Mouse (Mus musculus) cerebellum, adult 2 months (tissue): Measurements from ENCODE around the gene 1700030K09Rik. TPM values are rescaled to one million over a fixed set of nuclear protein-coding genes. Genes with fewer than 3 reads are reported as not detected.

Source experiments
- DNase-seq, 2 experiments: peaks; one replicate each; pipeline ENCODE4 v3.0.0; 2021
- H3K27ac ChIP-seq: fragments of 200-500 bp; 2 replicates; pipeline ENCODE4 v1.5.1; 2012; ENCODE audit warnings: low read length, control low read depth, inconsistent platforms; ENCODE audit not compliant: insufficient read depth
- H3K27me3 ChIP-seq: fragments of 200-500 bp; 2 replicates; pipeline ENCODE4 v1.6.1; 2012; ENCODE audit warnings: inconsistent platforms, mild to moderate bottlenecking, low read length, moderate library complexity; ENCODE audit not compliant: control insufficient read depth, insufficient read depth
- H3K4me1 ChIP-seq: fragments of 200-500 bp; 2 replicates; pipeline ENCODE4 v1.6.1; 2011; ENCODE audit warnings: low read length; ENCODE audit not compliant: control insufficient read depth, insufficient read depth
- H3K4me3 ChIP-seq: fragments of 200-500 bp; replicated peaks from 2 replicates; pipeline ENCODE3; 2011; ENCODE audit warnings: mild to moderate bottlenecking, low read depth, low read length, control low read depth; ENCODE audit not compliant: insufficient read depth
- CTCF ChIP-seq: fragments of 200-500 bp; IDR thresholded peaks from 2 replicates; pipeline ENCODE4 v1.5.1; 2011; ENCODE audit warnings: low read depth, mild to moderate bottlenecking, control low read depth, low read length, moderate library complexity, borderline replicate concordance; ENCODE audit not compliant: insufficient read depth
- POLR2A ChIP-seq: fragments of 200-500 bp; IDR thresholded peaks from 2 replicates; pipeline ENCODE4 v1.6.1; 2011; ENCODE audit warnings: low read length, control low read depth, borderline replicate concordance; ENCODE audit not compliant: insufficient read depth
- WGBS: fragments of 180-500 bp; shearing (Covaris S2); methylation state at CpG from one replicate; pipeline ENCODE4 v1.1.7; 2018; 5-methylcytosine and 5-hydroxymethylcytosine counted together
- polyA plus RNA-seq: library from polyadenylated mRNA; depleted of rRNA; stranded (reverse); fragments of >200 nt; gene quantifications from 2 replicates; pipeline ENCODE4 v1.2.3, GENCODE M21; 2012

The 1700030K09Rik gene
- polyA plus RNA-seq, 1 experiment, result 8.5 TPM

DNA sequence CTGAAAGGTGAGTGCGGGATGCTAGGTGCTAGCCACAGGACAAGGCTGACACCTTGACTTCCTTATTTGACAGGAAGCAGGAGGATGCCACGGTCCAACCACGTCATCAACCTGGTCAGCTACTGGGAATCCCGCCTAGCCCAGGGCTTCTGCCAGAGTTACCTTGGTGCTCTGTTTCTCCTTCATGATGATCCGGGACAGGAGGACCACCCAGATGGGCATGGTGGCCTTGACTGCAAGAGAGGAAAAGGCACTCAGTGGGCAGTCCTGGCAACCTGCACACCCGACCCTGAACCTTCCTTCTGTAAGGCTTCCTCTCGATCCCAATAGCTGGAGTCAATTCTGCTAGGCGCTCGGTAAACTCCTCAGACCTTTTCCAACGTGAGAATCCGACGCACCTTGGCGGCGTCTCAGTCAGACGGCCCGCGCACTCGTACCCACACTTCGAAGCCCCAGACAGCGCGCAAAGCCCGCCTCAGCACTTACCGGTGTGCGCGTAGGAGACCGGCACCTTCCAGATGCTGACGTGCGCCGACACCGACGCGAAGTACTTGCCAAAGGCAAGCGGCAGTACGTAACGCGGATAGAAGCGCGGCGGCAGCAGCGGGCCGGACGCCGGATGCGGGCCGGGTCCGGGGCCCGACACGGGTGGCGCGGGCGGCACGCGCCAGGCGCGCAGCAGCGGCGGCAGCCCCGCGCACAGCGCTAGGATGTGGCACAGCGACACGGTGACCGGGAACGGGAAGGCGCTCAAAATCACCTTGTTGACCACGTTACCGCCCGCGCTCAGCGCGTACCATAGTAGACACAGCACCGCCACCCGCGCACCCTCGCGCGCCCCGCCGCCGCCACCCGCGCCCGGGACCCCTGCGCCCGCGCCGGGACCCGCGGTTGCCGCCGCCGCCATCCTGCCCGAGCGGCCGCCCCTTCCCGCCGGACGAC is 48.3 kb downstream of the 1700030K09Rik start, which contains the start of gene Slc35e1:
Gene Slc35e1 (minus strand): TSS at position 935 of the 942 bp plus-strand sequence.
- peak within 1 kb of the TSS; percentile 88 for H3K4me3 ChIP-seq
- peak within 1 kb of the TSS; percentile 21; the same call in 1 of the 2 replicates for H3K27ac ChIP-seq
- DNase-seq, result peak in 1 of 2 experiments; percentile 51
- WGBS, result 1% methylated on average over 93 of the region's 98 CpGs
- no peak for TF ChIP-seq POLR2A
- TF ChIP-seq CTCF, result no peak
- H3K4me1 ChIP-seq, result peaks cover 27% of the 10 kb centered on the region
- H3K27me3 ChIP-seq, result no peaks in the 10 kb centered on the region

DNA sequence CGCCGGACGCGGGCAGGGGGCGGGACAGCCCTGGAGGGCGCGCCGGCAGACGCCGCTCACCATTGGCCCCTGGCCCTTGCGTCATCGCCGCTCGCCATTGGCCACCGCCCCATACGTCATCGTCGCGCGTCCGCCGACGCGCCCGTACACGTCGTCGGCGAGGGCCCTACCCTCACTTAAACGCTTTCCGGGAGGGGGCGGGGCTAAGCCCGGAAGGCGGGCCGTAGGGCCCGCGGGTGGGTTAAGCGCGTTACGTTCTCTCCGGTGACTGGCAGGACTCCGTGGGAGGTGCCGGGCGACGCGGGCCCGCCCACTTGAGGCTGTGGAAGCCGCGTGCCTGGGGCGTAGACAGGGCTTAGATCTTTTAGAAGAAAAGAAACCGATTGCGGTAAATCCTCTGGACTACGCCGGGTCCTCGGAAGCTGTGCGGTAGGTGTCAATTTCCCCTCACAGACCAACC is 49.0 kb downstream of the 1700030K09Rik start:
- Histone ChIP-seq H3K4me3 (peak overlapping the region; percentile 63), H3K27ac (no peak overlapping the region), H3K4me1 (peaks cover 30% of the 10 kb centered on the region), H3K27me3 (no peaks in the 10 kb centered on the region)
- under 1% methylated on average over 56 of the region's 56 CpGs for WGBS
- peak; percentile 99 to 100 for DNase-seq
- TF ChIP-seq POLR2A, result no peak
- no peak for TF ChIP-seq CTCF

DNA sequence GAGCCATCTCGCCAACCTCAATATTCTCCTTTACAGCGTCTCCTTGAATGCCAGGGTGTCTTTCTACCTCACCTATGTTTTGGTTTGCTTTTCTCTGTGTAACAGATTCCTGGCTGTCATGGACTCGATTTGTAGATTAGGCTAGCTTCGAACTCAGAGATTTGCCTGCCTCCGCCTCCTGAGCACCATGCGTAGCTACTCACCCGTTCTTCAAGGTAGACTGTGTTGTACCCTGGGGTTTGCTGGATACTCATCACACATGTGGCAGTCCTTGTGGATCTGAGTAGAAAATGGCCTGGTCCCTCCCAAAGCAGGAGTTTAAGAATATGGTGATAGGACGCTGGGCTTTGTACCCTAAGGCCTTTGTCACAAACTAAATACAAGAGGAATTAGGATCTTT is 49.7 kb downstream of the 1700030K09Rik start:
- H3K27me3 ChIP-seq, result no peaks in the 10 kb centered on the region
- H3K4me1 ChIP-seq, result peaks cover 36% of the 10 kb centered on the region
- TF ChIP-seq CTCF, result no peak
- no peak for TF ChIP-seq POLR2A
- no peak overlapping the region for H3K27ac ChIP-seq
- H3K4me3 ChIP-seq, result peak overlapping the region; percentile 63
- WGBS, result 11% methylated on average over 8 of the region's 8 CpGs
- DNase-seq, result peak in 1 of 2 experiments; percentile 18

DNA sequence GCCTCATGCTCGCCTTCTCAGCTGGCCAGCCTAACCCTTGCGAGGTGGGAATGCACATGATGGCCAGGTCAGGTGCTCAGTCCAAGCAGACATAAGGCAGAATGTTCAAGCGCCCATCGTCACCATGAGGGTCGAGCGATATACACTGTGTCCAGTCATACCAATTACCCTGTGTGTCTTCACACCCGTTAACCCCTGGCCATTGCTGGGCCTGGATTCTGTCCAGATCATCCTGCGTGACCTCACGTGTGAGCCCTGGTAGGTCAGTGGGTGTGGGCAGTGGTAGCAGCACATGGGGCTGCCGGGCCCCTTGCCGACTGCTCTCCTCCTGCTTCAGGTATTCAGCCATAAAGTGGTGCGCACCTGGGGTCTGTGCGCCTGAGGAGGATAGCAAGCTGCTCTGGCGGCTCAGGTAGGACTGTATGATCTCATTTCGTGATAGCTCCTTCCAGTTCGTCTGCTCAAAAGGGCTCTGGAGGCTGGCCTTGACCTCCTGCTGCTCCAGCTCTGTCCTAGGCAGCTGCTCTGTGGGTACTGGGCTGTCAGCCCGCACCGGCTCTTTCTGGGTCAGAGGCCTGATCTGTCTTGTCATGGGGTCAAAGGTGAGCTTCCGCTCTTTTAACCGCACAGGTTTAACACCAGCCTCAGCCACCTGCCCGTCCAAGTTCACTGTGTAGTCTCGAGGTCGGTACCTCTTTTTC is 51.9 kb downstream of the 1700030K09Rik start:
- Histone ChIP-seq H3K4me1 (peaks cover 51% of the 10 kb centered on the region), H3K27ac (no peak overlapping the region), H3K27me3 (no peaks in the 10 kb centered on the region), H3K4me3 (no peak overlapping the region)
- no peak for TF ChIP-seq CTCF
- TF ChIP-seq POLR2A, result no peak
- 47% methylated on average over 23 of the region's 23 CpGs for WGBS
- peak in 1 of 2 experiments; percentile 40 for DNase-seq

DNA sequence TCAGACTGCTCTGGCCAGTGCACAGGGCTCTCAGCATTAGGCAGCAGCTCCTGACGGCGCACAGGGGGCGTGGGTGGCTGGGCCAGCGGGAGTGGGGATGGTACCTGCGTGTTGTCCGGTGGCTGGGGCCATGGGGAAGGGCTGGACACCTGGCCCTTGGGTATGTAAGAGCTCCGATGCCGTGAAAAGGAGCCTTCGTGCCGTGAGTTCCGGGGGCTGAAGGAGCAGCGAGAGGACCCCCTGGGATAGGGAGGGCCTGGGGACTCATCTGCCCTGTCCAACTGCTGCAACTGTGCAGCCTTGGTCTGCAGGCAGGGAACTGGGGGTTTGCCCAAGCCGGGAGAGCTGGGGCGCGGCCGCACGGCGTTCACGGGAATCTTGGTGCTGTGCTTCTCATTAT is 52.5 kb downstream of the 1700030K09Rik start:
- Histone ChIP-seq H3K4me1 (peaks cover 57% of the 10 kb centered on the region), H3K27ac (no peak overlapping the region), H3K4me3 (no peak overlapping the region), H3K27me3 (no peaks in the 10 kb centered on the region)
- TF ChIP-seq POLR2A (no peak), CTCF (no peak)
- WGBS, result 73% methylated on average over 19 of the region's 19 CpGs
- no peak for DNase-seq

DNA sequence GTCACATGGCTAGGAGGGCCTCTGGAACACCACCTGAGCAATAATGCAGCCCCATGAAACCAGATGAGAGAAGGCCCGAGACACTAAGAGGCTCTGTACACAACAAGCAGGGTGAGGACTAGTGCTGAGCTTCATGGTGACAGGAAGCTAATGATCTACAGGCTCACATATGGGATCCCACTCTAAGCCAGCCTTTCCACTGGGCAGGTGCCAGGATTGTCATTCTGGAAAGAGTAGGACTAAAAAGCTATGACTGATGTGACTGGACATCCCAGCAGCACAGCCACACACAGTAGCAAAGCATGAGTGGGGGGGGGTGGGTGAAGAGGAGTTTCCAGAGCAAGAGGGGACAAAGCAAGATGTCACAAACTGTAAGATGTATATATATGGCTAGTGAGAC is 54.2 kb downstream of the 1700030K09Rik start:
- TF ChIP-seq POLR2A (no peak), CTCF (no peak)
- Histone ChIP-seq H3K27ac (no peak overlapping the region), H3K4me1 (peaks cover 68% of the 10 kb centered on the region), H3K27me3 (no peaks in the 10 kb centered on the region), H3K4me3 (no peak overlapping the region)
- 14% methylated on average over 1 of the region's 1 CpGs for WGBS
- no peak for DNase-seq

DNA sequence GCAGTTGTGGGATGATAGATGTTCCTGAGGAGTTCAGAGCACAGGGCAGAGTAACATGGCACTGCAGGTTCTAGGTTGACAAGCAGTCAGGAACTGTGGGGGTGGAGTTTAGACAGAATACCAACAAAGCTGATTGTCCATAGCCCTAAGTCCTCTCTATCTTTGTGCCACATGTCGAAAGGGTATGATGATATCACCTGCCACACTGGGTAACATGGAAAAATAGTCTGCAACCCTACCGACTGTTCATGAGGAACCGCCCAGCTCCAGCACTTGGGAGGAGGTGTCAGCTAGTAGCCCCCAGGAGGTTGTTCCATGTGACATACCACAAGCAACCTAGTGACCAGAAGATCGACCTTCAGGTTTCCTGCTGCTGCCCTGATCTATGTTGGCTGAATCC is 54.8 kb downstream of the 1700030K09Rik start:
- WGBS, result 83% methylated on average over 4 of the region's 4 CpGs
- Histone ChIP-seq H3K4me1 (peaks cover 74% of the 10 kb centered on the region), H3K27me3 (no peaks in the 10 kb centered on the region), H3K4me3 (no peak overlapping the region), H3K27ac (no peak overlapping the region)
- no peak for TF ChIP-seq POLR2A
- no peak for TF ChIP-seq CTCF
- no peak for DNase-seq
